ENCODE assay signal across 8 mouse cellular contexts in genomic region chr9:71616185-71616584, GRCm38 (mm10). TPM values are rescaled to one million over a fixed set of nuclear protein-coding genes. Genes with fewer than 3 reads are reported as not detected.
DNase-seq lines count a peak whose midpoint lies in the region; ATAC-seq and TF ChIP-seq lines count a peak whose summit lies in the region.

No protein-coding gene starts in this region.

- WGBS in liver, embryonic 14.5 days (ENCODE audit: insufficient replicate concordance): 4% methylated on average over 3 of the region's 3 CpGs

- H3K4me2 ChIP-seq in liver, embryonic 14.5 days (ENCODE audit: low read depth): 0 out of 2 replicates have a peak overlapping the region, but pooled peaks have one; percentile 18

- ATAC-seq in liver, embryonic 14.5 days (ENCODE audit: insufficient read depth): no peak

- H3K36me3 ChIP-seq in liver, embryonic 14.5 days (replicated peaks; ENCODE audit: control insufficient read depth, insufficient read depth, low read depth): no peaks in the 10 kb centered on the region

- DNase-seq in 3T3-L1 (ENCODE audit: low read depth, low spot score): peak; percentile 86
- DNase-seq in MN1 (ENCODE audit: low spot score): peak; percentile 53
- DNase-seq in cerebellum, postnatal 25 days: peak; percentile 69 to 83
- peak; percentile 84 for DNase-seq in gastrocnemius, postnatal 10 days
- peak; percentile 92 for DNase-seq in kidney, postnatal 10 days
- peak; percentile 43 to 45 (median 44) for DNase-seq in liver, embryonic 14.5 days (ENCODE audit: low read depth in 3 of 3, low spot score in 3 of 3)
- peak; percentile 70 for DNase-seq in retina, postnatal 7 days (ENCODE audit: low read depth, low spot score)
- peak; percentile 41 to 58 for DNase-seq in urinary bladder, adult 18-20 months (ENCODE audit: low spot score in 2 of 2)

- TF ChIP-seq CTCF in liver, embryonic 14.5 days (IDR thresholded peaks at IDR 0.05; ENCODE audit: low read depth): peak; percentile 88

- TF ChIP-seq EP300 in liver, embryonic 14.5 days (IDR thresholded peaks at IDR 0.05; ENCODE audit: low read depth): no peak

- H3K27ac ChIP-seq in liver, embryonic 14.5 days: no peak overlapping the region

- H3K4me3 ChIP-seq in liver, embryonic 14.5 days (ENCODE audit: insufficient read depth in 1 of 2, low read depth in 2 of 2, low read length in 2 of 2): no peak overlapping the region

- no peaks in the 10 kb centered on the region for H3K4me1 ChIP-seq in liver, embryonic 14.5 days (replicated peaks; ENCODE audit: control insufficient read depth in 2 of 2, insufficient read depth in 2 of 2, low read length in 1 of 2)

- H3K9ac ChIP-seq in liver, embryonic 14.5 days (replicated peaks): no peak overlapping the region

- no peaks in the 10 kb centered on the region for H3K27me3 ChIP-seq in liver, embryonic 14.5 days (ENCODE audit: control insufficient read depth, insufficient read depth, low read length)

- H3K9me3 ChIP-seq in liver, embryonic 14.5 days (ENCODE audit: control insufficient read depth, low read length): no peaks in the 10 kb centered on the region

RNA-seq across cellular contexts. Expression of gene Myzap, which starts 24.0 kb away (rescaled TPM):
- total RNA-seq in gastrocnemius, postnatal 10 days (2021): 10 to 100 TPM; 11.1 to 14.1 TPM
- polyA plus RNA-seq in liver, embryonic 14.5 days (2012; rRNA removed): 0.82 and 1.8 TPM in 2 replicates
- 1.6 and 2.5 TPM in 2 replicates for polyA plus RNA-seq in liver, embryonic 14.5 days (2014; fragmentation: Nextera tagmentation; extraction: Ambion mirVana)
